9 mouse cellular contexts compared by ENCODE assay signal in genomic region chr1:188468371-188468783, GRCm38 (mm10).
DNase-seq lines count a peak whose midpoint lies in the region; ATAC-seq lines count a peak whose summit lies in the region.
"Had no signal": no experiment of that assay in that cellular context is flagged by ENCODE, and none has a peak within 500 bp of the region (broad histone marks: within the 10 kb centered on the region; RNA-seq: fewer than 3 reads in every experiment).

No protein-coding gene starts in this region.

- 71% methylated on average over 10 of the region's 10 CpGs for WGBS in heart, embryonic 11.5 days (ENCODE audit: insufficient replicate concordance)
- WGBS in midbrain, embryonic 13.5 days: 75% methylated on average over 10 of the region's 10 CpGs
- 94% methylated on average over 10 of the region's 10 CpGs for WGBS in midbrain, embryonic 10.5 days
- WGBS in stomach, embryonic 16.5 days: 46% methylated on average over 10 of the region's 10 CpGs

- H3K4me3 ChIP-seq in heart, embryonic 11.5 days (ENCODE audit: low read depth, low read length): no peak overlapping the region
- no peak overlapping the region for H3K4me3 ChIP-seq in midbrain, embryonic 13.5 days (replicated peaks)
- H3K4me3 ChIP-seq in midbrain, embryonic 10.5 days: no peak overlapping the region
- H3K4me3 ChIP-seq in stomach, embryonic 16.5 days (replicated peaks; ENCODE audit: low read length): no peak overlapping the region

- H3K36me3 ChIP-seq in heart, embryonic 11.5 days (ENCODE audit: control insufficient read depth, insufficient read depth, low read length): no peaks in the 10 kb centered on the region
- no peaks in the 10 kb centered on the region for H3K36me3 ChIP-seq in midbrain, embryonic 13.5 days
- H3K36me3 ChIP-seq in midbrain, embryonic 10.5 days: no peaks in the 10 kb centered on the region
- H3K36me3 ChIP-seq in stomach, embryonic 16.5 days (ENCODE audit: control insufficient read depth, insufficient read depth, low read length): no peaks in the 10 kb centered on the region
- H3K36me3 ChIP-seq: G1E had no signal

- no peak overlapping the region for H3K9ac ChIP-seq in heart, embryonic 11.5 days (ENCODE audit: low read depth, low read length)
- H3K9ac ChIP-seq in midbrain, embryonic 13.5 days (replicated peaks): no peak overlapping the region
- no peak overlapping the region for H3K9ac ChIP-seq in stomach, embryonic 16.5 days (ENCODE audit: low read length)

- H3K4me2 ChIP-seq in heart, embryonic 11.5 days: no peak overlapping the region
- no peak overlapping the region for H3K4me2 ChIP-seq in midbrain, embryonic 13.5 days (replicated peaks)
- 0 out of 2 replicates have a peak overlapping the region, but pooled peaks have one; percentile 6 for H3K4me2 ChIP-seq in stomach, embryonic 16.5 days (ENCODE audit: low read depth, low read length)

- no peak for ATAC-seq in heart, embryonic 11.5 days (replicated peaks; ENCODE audit: insufficient number of reproducible peaks, low FRiP score, low TSS enrichment)
- ATAC-seq in midbrain, embryonic 13.5 days: peak; percentile 56; the same call in 1 of the 2 replicates
- peak; percentile 91 for ATAC-seq in stomach, embryonic 16.5 days (ENCODE audit: insufficient read depth, low FRiP score)

- H3K4me1 ChIP-seq in heart, embryonic 11.5 days (ENCODE audit: control insufficient read depth, insufficient read depth, low read length): no peaks in the 10 kb centered on the region
- no peaks in the 10 kb centered on the region for H3K4me1 ChIP-seq in midbrain, embryonic 13.5 days (replicated peaks)
- H3K4me1 ChIP-seq in midbrain, embryonic 10.5 days: no peaks in the 10 kb centered on the region
- no peaks in the 10 kb centered on the region for H3K4me1 ChIP-seq in stomach, embryonic 16.5 days (ENCODE audit: control insufficient read depth, insufficient read depth, low read length)

- no peak overlapping the region for H3K27ac ChIP-seq in heart, embryonic 11.5 days (ENCODE audit: low read depth, low read length)
- H3K27ac ChIP-seq in midbrain, embryonic 13.5 days: no peak overlapping the region
- H3K27ac ChIP-seq in midbrain, embryonic 10.5 days (replicated peaks): no peak overlapping the region
- no peak overlapping the region for H3K27ac ChIP-seq in stomach, embryonic 16.5 days (ENCODE audit: low read length)

- H3K27me3 ChIP-seq in heart, embryonic 11.5 days (ENCODE audit: control insufficient read depth, insufficient read depth, low read length): no peaks in the 10 kb centered on the region
- H3K27me3 ChIP-seq in midbrain, embryonic 13.5 days: no peaks in the 10 kb centered on the region
- H3K27me3 ChIP-seq in midbrain, embryonic 10.5 days (ENCODE audit: low read depth, poor library complexity, severe bottlenecking): no peaks in the 10 kb centered on the region
- no peaks in the 10 kb centered on the region for H3K27me3 ChIP-seq in stomach, embryonic 16.5 days (ENCODE audit: control insufficient read depth, insufficient read depth, low read length)

- peak; percentile 26 to 42 for DNase-seq in heart, postnatal 10 days
- no peak for DNase-seq in midbrain, embryonic 10.5 days (ENCODE audit: low spot score)
- peak; percentile 13 to 19 for DNase-seq in left cerebral cortex, postnatal 14 days (ENCODE audit: low spot score in 2 of 2)
- DNase-seq in urinary bladder, postnatal 36 days (ENCODE audit: low spot score in 2 of 2): no peak
- no peak for DNase-seq in embryo, embryonic 11 days

- intact Hi-C loops in heart, postnatal 10 days (cut with DNase I): no loop called here
- intact Hi-C loops in left cerebral cortex, postnatal 14 days (cut with DNase I): no loop called here

- no peaks in the 10 kb centered on the region for H3K9me3 ChIP-seq in heart, embryonic 11.5 days (replicated peaks; ENCODE audit: control insufficient read depth, low read length)
- H3K9me3 ChIP-seq in midbrain, embryonic 13.5 days: no peaks in the 10 kb centered on the region
- H3K9me3 ChIP-seq in midbrain, embryonic 10.5 days (replicated peaks): no peaks in the 10 kb centered on the region
- H3K9me3 ChIP-seq in stomach, embryonic 16.5 days (replicated peaks; ENCODE audit: control insufficient read depth, low read length): no peaks in the 10 kb centered on the region

Comparison
In these comparisons a context has a peak if more than half of its experiments do, and no peak if none do; other contexts are left out.
1. DNase-seq: peak in heart, postnatal 10 days (2 of 2) and left cerebral cortex, postnatal 14 days (2 of 2); none in midbrain, embryonic 10.5 days (single experiment), urinary bladder, postnatal 36 days (0 of 2) and embryo, embryonic 11 days (single experiment).